Mouse (Mus musculus): ENCODE results near the gene Asphd2.

DNA sequence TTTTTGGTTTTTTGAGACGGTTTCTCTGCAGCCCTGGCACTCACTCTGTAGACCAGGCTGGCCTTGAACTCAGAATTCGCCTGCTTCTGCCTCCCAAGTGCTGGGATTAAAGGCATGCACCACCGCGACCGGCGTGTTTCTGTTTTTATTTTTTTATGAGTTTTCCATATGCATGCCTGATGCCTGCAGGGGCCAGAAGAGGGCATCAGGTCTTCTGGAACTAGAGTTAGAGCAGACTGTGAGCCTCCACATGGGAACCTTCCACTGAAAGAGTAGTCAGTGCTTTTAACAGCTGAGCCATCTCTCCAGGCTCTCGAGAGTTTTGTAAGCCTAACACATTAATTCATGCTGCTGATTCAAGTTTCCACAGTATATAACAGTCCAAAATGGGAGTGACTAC lies 55.5 kb downstream of the Asphd2 start:
- TF ChIP-seq CTCF (IDR thresholded peaks at IDR 0.05; ENCODE audit: extremely low read depth, insufficient read length, insufficient replicate concordance, low read depth, low read length), result no peak
- TF ChIP-seq POLR2A (IDR thresholded peaks at IDR 0.05; ENCODE audit: low read depth, low read length), result no peak
